Mouse (Mus musculus) testis, adult 2 months (tissue): ENCODE data around the gene 1700011L22Rik. TPM values are rescaled to one million over a fixed set of nuclear protein-coding genes. Genes with fewer than 3 reads are reported as not detected.

Experiments
- H3K27ac ChIP-seq: fragments of 200-500 bp; 2 replicates; pipeline ENCODE4 v1.5.1; 2012; ENCODE audit warnings: low read depth, low read length; ENCODE audit not compliant: control insufficient read depth, insufficient read depth
- H3K27me3 ChIP-seq: fragments of 200-500 bp; 2 replicates; pipeline ENCODE4 v1.6.1; 2012; ENCODE audit warnings: mild to moderate bottlenecking, low read length, moderate library complexity; ENCODE audit not compliant: control insufficient read depth, insufficient read depth
- H3K36me3 ChIP-seq: fragments of 200-500 bp; 2 replicates; pipeline ENCODE4 v1.6.1; 2012; ENCODE audit warnings: mild to moderate bottlenecking, low read length; ENCODE audit not compliant: control insufficient read depth, insufficient read depth
- H3K4me1 ChIP-seq: fragments of 200-500 bp; 2 replicates; pipeline ENCODE4 v1.6.1; 2012; ENCODE audit warnings: low read length; ENCODE audit not compliant: control insufficient read depth, insufficient read depth
- H3K4me3 ChIP-seq: fragments of 200-500 bp; 2 replicates; pipeline ENCODE4 v1.5.1; 2012; ENCODE audit warnings: low read depth, mild to moderate bottlenecking, low read length, moderate library complexity, mixed read lengths; ENCODE audit not compliant: control insufficient read depth
- CTCF ChIP-seq: fragments of 200-500 bp; IDR thresholded peaks from 2 replicates; pipeline ENCODE4 v1.5.1; 2012; ENCODE audit warnings: low read depth, mild to moderate bottlenecking, inconsistent platforms, low read length, moderate library complexity; ENCODE audit not compliant: control insufficient read depth, insufficient read depth, insufficient replicate concordance
- POLR2A ChIP-seq: fragments of 200-500 bp; IDR thresholded peaks from 2 replicates; pipeline ENCODE4 v1.6.1; 2012; ENCODE audit warnings: low read depth, mild to moderate bottlenecking, inconsistent platforms, low read length, moderate library complexity; ENCODE audit not compliant: control insufficient read depth
- polyA plus RNA-seq: library from polyadenylated mRNA; depleted of rRNA; stranded (reverse); fragments of >200 nt; gene quantifications from 2 replicates; pipeline ENCODE4 v1.2.3, GENCODE M21; 2012

1700011L22Rik gene
- polyA plus RNA-seq, 1 experiment = 402 TPM

DNA sequence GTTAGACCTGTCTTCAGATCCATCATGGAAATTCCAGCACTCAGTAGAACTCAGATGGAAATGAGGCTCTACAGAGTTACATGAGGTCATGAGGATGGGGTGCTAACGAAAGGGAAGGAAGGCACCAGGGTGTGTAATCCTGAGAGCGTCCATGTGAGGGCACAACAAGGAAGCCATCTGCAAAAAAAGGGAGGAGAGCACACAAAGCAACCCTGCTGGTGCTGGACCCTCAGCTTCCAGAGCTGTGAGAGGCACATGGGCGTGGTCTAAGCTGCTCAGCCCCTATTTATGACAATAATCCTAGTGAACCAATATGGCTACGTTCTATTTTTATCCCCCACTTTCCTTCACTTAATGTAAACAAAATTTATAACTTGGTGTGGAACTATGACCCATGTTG, 24.3 kb upstream of the 1700011L22Rik start:
- TF ChIP-seq POLR2A = no peak
- TF ChIP-seq CTCF = no peak
- no peaks in the 10 kb centered on the region for H3K27me3 ChIP-seq
- no peaks in the 10 kb centered on the region for H3K4me1 ChIP-seq
- peaks cover 1% of the 10 kb centered on the region; the same call in 1 of the 2 replicates for H3K36me3 ChIP-seq
- no peak overlapping the region for H3K27ac ChIP-seq
- no peak overlapping the region for H3K4me3 ChIP-seq

GRCm38 (mm10) chr8:79268921-79269320, 20.6 kb upstream of the 1700011L22Rik start:
- Histone ChIP-seq H3K27me3 (no peaks in the 10 kb centered on the region), H3K4me1 (no peaks in the 10 kb centered on the region), H3K27ac (no peak overlapping the region), H3K4me3 (no peak overlapping the region), H3K36me3 (peaks cover 1% of the 10 kb centered on the region; the same call in 1 of the 2 replicates)
- TF ChIP-seq POLR2A (no peak), CTCF (no peak)

- no peaks in the 10 kb centered on the region for H3K4me1 ChIP-seq
- no peak for TF ChIP-seq POLR2A
- no peak for TF ChIP-seq CTCF
- H3K27ac ChIP-seq = no peak overlapping the region
- no peaks in the 10 kb centered on the region for H3K27me3 ChIP-seq
- no peaks in the 10 kb centered on the region for H3K36me3 ChIP-seq
- no peak overlapping the region for H3K4me3 ChIP-seq
Observed at GRCm38 (mm10) chr8:79261920-79262319, 13.6 kb upstream of the 1700011L22Rik start.

GRCm38 (mm10) chr8:79256076-79256705, 7.8 kb upstream of the 1700011L22Rik start:
- H3K27ac ChIP-seq = no peak overlapping the region
- no peaks in the 10 kb centered on the region for H3K27me3 ChIP-seq
- TF ChIP-seq CTCF = no peak
- no peaks in the 10 kb centered on the region for H3K4me1 ChIP-seq
- no peaks in the 10 kb centered on the region for H3K36me3 ChIP-seq
- H3K4me3 ChIP-seq = no peak overlapping the region

- TF ChIP-seq POLR2A (no peak), CTCF (no peak)
- Histone ChIP-seq H3K27me3 (no peaks in the 10 kb centered on the region), H3K4me1 (no peaks in the 10 kb centered on the region), H3K4me3 (no peak overlapping the region), H3K27ac (no peak overlapping the region), H3K36me3 (no peaks in the 10 kb centered on the region)
Observed at GRCm38 (mm10) chr8:79253742-79254141, 5.4 kb upstream of the 1700011L22Rik start.

- no peak overlapping the region for H3K4me3 ChIP-seq
- no peak overlapping the region for H3K27ac ChIP-seq
- H3K27me3 ChIP-seq = no peaks in the 10 kb centered on the region
- TF ChIP-seq CTCF (no peak), POLR2A (no peak)
- no peaks in the 10 kb centered on the region for H3K36me3 ChIP-seq
- H3K4me1 ChIP-seq = no peaks in the 10 kb centered on the region
Observed at GRCm38 (mm10) chr8:79243422-79243821, 4.9 kb downstream of the 1700011L22Rik start.

DNA sequence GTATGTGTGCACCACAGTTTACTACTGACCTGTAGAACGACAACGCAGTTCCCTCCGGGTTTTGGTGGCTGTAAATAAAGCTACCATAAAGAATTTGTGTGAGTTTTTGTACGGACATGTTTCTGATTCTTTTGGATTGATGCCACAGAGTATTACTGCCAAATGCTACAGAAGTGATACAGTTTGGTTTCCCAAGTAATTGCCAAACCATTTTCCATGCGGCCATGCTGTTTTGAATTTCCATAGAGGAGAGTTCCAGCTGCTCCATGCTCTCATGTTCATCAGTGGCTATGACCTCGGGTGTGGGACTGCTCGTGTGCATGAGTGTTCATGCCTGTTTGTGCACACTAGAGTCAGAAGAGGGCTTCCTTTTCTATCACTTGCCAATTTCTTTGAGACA, 8.4 kb downstream of the 1700011L22Rik start:
- TF ChIP-seq CTCF = no peak
- no peak for TF ChIP-seq POLR2A
- H3K4me3 ChIP-seq = no peak overlapping the region
- H3K4me1 ChIP-seq = no peaks in the 10 kb centered on the region
- H3K27me3 ChIP-seq = no peaks in the 10 kb centered on the region
- no peak overlapping the region for H3K27ac ChIP-seq
- no peaks in the 10 kb centered on the region for H3K36me3 ChIP-seq
